Mouse (Mus musculus) ES-Bruce4 (cell line): ENCODE measurements around the gene Donson.

Experiments
- CTCF ChIP-seq: IDR thresholded peaks from one replicate; pipeline ENCODE4 v1.8.1; 2011; ENCODE audit warnings: low read depth, low read length
- POLR2A ChIP-seq: IDR thresholded peaks from one replicate; pipeline ENCODE4 v1.8.1; 2011; ENCODE audit warnings: low read length; ENCODE audit not compliant: insufficient read depth

- no peak for TF ChIP-seq CTCF
- no peak for TF ChIP-seq POLR2A
Observed at GRCm38 (mm10) chr16:91689791-91690190, 1.2 kb upstream of the Donson start.
